Mouse (Mus musculus): ENCODE data around the gene Atg16l2. TPM values are rescaled to one million over a fixed set of nuclear protein-coding genes. Genes with fewer than 3 reads are reported as not detected.

Gene Atg16l2
- polyA plus RNA-seq, 1 experiment from 2014 or later: 6.0 TPM

DNA sequence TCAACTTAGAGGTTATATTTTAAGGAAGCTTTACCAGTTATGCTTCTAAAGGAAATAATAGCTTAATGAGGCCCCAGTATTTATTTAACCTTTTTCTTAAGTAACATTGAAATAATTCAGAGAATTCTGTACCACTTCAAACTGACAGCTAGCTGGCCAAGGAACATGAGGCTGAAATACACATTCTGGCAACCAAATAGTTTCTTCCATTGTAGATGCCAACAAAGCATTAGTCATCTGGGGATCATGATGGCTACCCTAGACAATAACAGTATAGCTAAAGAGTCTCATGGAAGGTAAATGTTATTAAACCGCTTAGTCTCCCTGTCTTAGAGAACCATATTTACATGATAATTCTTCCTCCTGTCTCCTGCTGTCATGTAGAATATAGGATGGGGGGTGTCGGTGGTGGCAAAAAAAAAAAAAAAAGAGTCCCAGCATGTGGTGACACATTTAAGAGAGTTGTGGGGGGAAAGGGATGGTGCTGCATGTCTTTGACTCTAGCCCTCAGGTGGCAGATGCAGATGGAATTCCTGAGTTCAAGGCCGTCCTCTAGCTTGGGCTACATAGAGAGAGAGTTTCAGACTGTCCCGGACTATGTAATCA, 40.0 kb downstream of the Atg16l2 start:
- Histone ChIP-seq H3K4me2 (replicated peaks; ENCODE audit: low read depth) (no peak overlapping the region), H3K4me3 (ENCODE audit: low read depth, low read length) (no peak overlapping the region), H3K36me3 (ENCODE audit: control insufficient read depth, insufficient read depth, low read length) (no peaks in the 10 kb centered on the region), H3K9ac (ENCODE audit: low read length) (no peak overlapping the region), H3K27me3 (ENCODE audit: control insufficient read depth, insufficient read depth, low read length) (no peaks in the 10 kb centered on the region), H3K27ac (replicated peaks) (no peak overlapping the region), H3K9me3 (ENCODE audit: control insufficient read depth, low read length) (no peaks in the 10 kb centered on the region), H3K4me1 (replicated peaks; ENCODE audit: control insufficient read depth, insufficient read depth) (no peaks in the 10 kb centered on the region)
- TF ChIP-seq CTCF (IDR thresholded peaks at IDR 0.05; ENCODE audit: low read depth) (no peak), EP300 (optimal IDR thresholded peaks at IDR 0.05) (no peak)
- DNase-seq (ENCODE audit: low spot score) (no peak), ATAC-seq (ENCODE audit: low FRiP score, low TSS enrichment) (no peak)
- WGBS: 75% methylated on average over 4 of the region's 4 CpGs

DNA sequence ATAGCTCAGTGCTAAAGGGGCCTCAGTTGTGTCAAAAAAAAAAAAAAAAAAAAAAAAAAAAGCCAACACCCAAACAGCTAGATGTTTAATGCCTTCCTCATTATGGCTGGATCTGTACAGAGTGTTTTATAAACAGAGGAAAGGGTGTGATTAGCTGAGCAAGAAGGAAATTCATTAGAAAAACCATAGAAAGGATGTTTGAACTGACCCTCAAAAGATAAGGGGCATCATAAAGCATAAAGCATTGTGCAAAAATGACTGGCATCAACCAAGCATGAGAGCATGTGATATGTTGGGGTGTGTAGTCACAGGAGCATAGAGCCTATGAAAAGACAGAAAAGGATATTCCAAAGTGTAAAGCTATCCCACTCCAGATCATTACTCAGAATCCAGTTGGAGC, 43.6 kb downstream of the Atg16l2 start:
- Histone ChIP-seq H3K27me3 (ENCODE audit: control insufficient read depth, insufficient read depth, low read length) (no peaks in the 10 kb centered on the region), H3K36me3 (ENCODE audit: control insufficient read depth, insufficient read depth, low read length) (no peaks in the 10 kb centered on the region), H3K4me2 (replicated peaks; ENCODE audit: low read depth) (no peak overlapping the region), H3K27ac (replicated peaks) (no peak overlapping the region), H3K9me3 (ENCODE audit: control insufficient read depth, low read length) (no peaks in the 10 kb centered on the region), H3K9ac (ENCODE audit: low read length) (no peak overlapping the region), H3K4me3 (ENCODE audit: low read depth, low read length) (no peak overlapping the region), H3K4me1 (replicated peaks; ENCODE audit: control insufficient read depth, insufficient read depth) (no peaks in the 10 kb centered on the region)
- no peak for TF ChIP-seq CTCF (IDR thresholded peaks at IDR 0.05; ENCODE audit: low read depth)
- TF ChIP-seq EP300 (optimal IDR thresholded peaks at IDR 0.05): no peak
- ATAC-seq (ENCODE audit: low FRiP score, low TSS enrichment) (no peak), DNase-seq (ENCODE audit: low spot score) (no peak)

DNA sequence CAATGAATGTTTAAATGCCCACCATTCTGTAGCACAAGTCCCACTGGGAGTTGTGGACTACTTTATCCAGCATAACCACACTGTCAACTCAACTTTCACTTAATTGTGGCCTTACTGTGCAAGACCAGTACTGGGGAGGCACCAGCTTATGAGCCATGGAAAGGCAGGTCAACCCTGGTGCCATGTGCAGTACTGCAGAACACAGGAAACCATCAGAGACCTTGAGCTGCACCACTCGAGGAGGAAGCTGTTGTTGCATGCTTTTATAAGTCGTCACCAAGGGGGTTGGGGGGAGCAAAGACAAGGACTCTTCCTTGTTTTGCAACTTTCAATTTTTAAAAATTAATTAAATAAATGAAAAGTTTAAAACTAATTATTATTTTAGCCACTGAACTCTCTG, 49.0 kb downstream of the Atg16l2 start:
- WGBS: 76% methylated on average over 2 of the region's 2 CpGs

DNA sequence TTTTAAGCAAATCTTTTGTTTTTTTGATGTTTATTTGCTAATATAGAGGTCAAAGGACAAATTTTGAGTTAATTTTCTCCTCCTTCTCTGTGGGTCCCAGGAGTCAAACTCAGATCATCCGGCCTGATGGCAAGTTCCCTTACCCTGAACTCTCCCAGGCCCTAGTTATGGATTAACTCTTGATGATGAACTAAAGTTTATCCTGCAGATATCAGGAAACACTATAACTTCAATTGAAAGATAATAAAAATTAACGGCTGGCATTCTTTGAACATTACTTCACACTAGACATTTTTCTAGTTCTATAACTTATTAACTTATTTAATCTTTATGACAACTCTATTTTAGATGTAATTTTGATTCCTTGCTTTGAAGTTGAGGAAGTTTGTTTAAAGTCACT, 52.9 kb downstream of the Atg16l2 start:
- no peak overlapping the region for H3K9ac ChIP-seq (ENCODE audit: low read length)
- no peaks in the 10 kb centered on the region for H3K36me3 ChIP-seq (ENCODE audit: control insufficient read depth, insufficient read depth, low read length)
- H3K4me2 ChIP-seq (replicated peaks; ENCODE audit: low read depth): no peak overlapping the region
- no peaks in the 10 kb centered on the region for H3K9me3 ChIP-seq (ENCODE audit: control insufficient read depth, low read length)
- no peaks in the 10 kb centered on the region for H3K4me1 ChIP-seq (replicated peaks; ENCODE audit: control insufficient read depth, insufficient read depth)
- H3K27ac ChIP-seq (replicated peaks): no peak overlapping the region
- H3K4me3 ChIP-seq (ENCODE audit: low read depth, low read length): no peak overlapping the region
- DNase-seq (ENCODE audit: low spot score): no peak
- 55% methylated on average over 2 of the region's 2 CpGs for WGBS
- H3K27me3 ChIP-seq (ENCODE audit: control insufficient read depth, insufficient read depth, low read length): no peaks in the 10 kb centered on the region
- no peak for TF ChIP-seq EP300 (optimal IDR thresholded peaks at IDR 0.05)
- TF ChIP-seq CTCF (IDR thresholded peaks at IDR 0.05; ENCODE audit: low read depth): no peak
- ATAC-seq (ENCODE audit: low FRiP score, low TSS enrichment): no peak

More for the DNA sequence above, 49.0 kb downstream of the Atg16l2 start:
- H3K9me3 ChIP-seq (ENCODE audit: control insufficient read depth, low read length): no peaks in the 10 kb centered on the region
- no peak overlapping the region for H3K27ac ChIP-seq (replicated peaks)
- no peak overlapping the region for H3K9ac ChIP-seq (ENCODE audit: low read length)
- no peaks in the 10 kb centered on the region for H3K27me3 ChIP-seq (ENCODE audit: control insufficient read depth, insufficient read depth, low read length)
- H3K36me3 ChIP-seq (ENCODE audit: control insufficient read depth, insufficient read depth, low read length): no peaks in the 10 kb centered on the region
- no peaks in the 10 kb centered on the region for H3K4me1 ChIP-seq (replicated peaks; ENCODE audit: control insufficient read depth, insufficient read depth)
- no peak for ATAC-seq (ENCODE audit: low FRiP score, low TSS enrichment)
- H3K4me2 ChIP-seq (replicated peaks; ENCODE audit: low read depth): no peak overlapping the region
- TF ChIP-seq EP300 (optimal IDR thresholded peaks at IDR 0.05) (no peak), CTCF (IDR thresholded peaks at IDR 0.05; ENCODE audit: low read depth) (no peak)
- H3K4me3 ChIP-seq (ENCODE audit: low read depth, low read length): no peak overlapping the region
- DNase-seq (ENCODE audit: low spot score): no peak

DNA sequence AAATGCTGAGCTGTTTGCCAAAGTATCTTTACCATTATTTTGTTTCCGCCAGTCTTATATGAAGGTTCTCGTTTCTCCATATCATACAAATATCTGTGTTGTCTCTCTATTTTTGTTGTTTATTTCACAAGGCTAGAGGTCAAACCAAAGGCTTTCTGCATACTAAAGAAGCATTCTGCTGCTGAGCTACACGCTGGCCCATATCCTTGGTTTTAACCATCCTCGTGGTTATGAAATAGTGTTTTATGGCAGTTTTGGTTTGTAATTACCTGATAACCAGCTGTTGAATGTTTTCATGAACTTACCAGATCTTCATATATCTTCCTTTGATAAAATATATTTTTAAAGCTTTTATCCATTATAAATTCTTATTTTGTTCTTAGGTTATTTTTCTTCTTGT, 53.3 kb downstream of the Atg16l2 start:
- Histone ChIP-seq H3K9me3 (ENCODE audit: control insufficient read depth, low read length) (no peaks in the 10 kb centered on the region), H3K4me1 (replicated peaks; ENCODE audit: control insufficient read depth, insufficient read depth) (no peaks in the 10 kb centered on the region), H3K9ac (ENCODE audit: low read length) (no peak overlapping the region), H3K4me3 (ENCODE audit: low read depth, low read length) (no peak overlapping the region), H3K4me2 (replicated peaks; ENCODE audit: low read depth) (no peak overlapping the region), H3K36me3 (ENCODE audit: control insufficient read depth, insufficient read depth, low read length) (no peaks in the 10 kb centered on the region), H3K27me3 (ENCODE audit: control insufficient read depth, insufficient read depth, low read length) (no peaks in the 10 kb centered on the region), H3K27ac (replicated peaks) (no peak overlapping the region)
- TF ChIP-seq EP300 (optimal IDR thresholded peaks at IDR 0.05): no peak
- TF ChIP-seq CTCF (IDR thresholded peaks at IDR 0.05; ENCODE audit: low read depth): no peak
- ATAC-seq (ENCODE audit: low FRiP score, low TSS enrichment): no peak
- 71% methylated on average over 4 of the region's 4 CpGs for WGBS
- DNase-seq (ENCODE audit: low spot score): no peak

DNA sequence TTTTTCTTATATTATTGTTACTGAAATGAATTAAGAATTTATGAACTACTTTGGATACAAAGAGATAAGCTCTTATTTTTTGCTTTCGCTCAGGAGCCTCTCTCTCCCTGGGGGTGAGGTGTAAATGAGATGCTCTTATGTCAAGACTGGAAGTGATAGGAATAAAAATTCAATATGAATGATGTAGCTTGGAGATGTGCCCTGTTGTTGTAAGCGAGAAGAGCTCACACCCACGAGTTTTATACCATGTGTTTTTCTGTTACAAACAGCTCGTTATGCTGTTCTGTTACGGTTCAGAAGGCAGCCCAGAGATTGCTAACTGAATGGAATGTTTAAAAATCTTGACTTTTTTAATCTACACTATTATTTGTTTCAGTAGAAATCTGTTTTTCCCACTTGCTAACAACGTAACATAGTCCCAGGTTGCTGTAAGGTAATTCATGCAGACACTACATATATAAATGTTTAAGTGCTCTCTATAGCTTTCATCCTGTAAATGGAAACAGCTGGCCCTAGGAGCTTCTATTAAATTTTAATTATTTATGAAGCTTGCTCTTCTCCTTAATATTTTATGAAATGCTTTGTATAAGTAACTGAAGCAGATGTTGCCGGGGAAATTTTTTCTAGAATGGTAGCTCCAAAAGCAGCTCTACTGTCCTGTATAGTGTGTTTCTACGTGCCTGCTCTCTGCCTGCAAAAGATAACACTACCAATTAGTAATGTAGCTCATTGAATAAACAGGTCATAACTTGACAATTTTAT, 65.2 kb downstream of the Atg16l2 start:
- ATAC-seq (ENCODE audit: low FRiP score, low TSS enrichment) (no peak), DNase-seq (ENCODE audit: low spot score) (no peak)
- H3K9me3 ChIP-seq (ENCODE audit: control insufficient read depth, low read length): no peaks in the 10 kb centered on the region
- 73% methylated on average over 8 of the region's 8 CpGs for WGBS
- H3K36me3 ChIP-seq (ENCODE audit: control insufficient read depth, insufficient read depth, low read length): no peaks in the 10 kb centered on the region
- H3K9ac ChIP-seq (ENCODE audit: low read length): no peak overlapping the region
- no peaks in the 10 kb centered on the region for H3K4me1 ChIP-seq (replicated peaks; ENCODE audit: control insufficient read depth, insufficient read depth)
- no peak overlapping the region for H3K4me3 ChIP-seq (ENCODE audit: low read depth, low read length)
- no peak overlapping the region for H3K4me2 ChIP-seq (replicated peaks; ENCODE audit: low read depth)
- no peak overlapping the region for H3K27ac ChIP-seq (replicated peaks)
- no peaks in the 10 kb centered on the region for H3K27me3 ChIP-seq (ENCODE audit: control insufficient read depth, insufficient read depth, low read length)
- no peak for TF ChIP-seq CTCF (IDR thresholded peaks at IDR 0.05; ENCODE audit: low read depth)
- TF ChIP-seq EP300 (optimal IDR thresholded peaks at IDR 0.05): no peak
